Mouse (Mus musculus) stomach, postnatal 0 days (tissue): ENCODE measurements at regions not wholly inside any gene's neighbourhood (a gene's known extent, or its start where the extent isn't known, plus 50 kb on each side); places are given as distances from the start of the nearest gene placed in this dataset.
"Not testable (repeated sequence)": the region's sequence is repeated elsewhere in the genome, so short reads cannot be mapped to it uniquely, and the experiment has no call there.

Experiments
- CTCF ChIP-seq: IDR thresholded peaks from 2 replicates; pipeline ENCODE4 v1.5.1; 2016; ENCODE audit warnings: antibody characterized with exemption, low read depth, mild to moderate bottlenecking, moderate library complexity
- EP300 ChIP-seq: optimal IDR thresholded peaks from 2 replicates; pipeline ENCODE3; 2016; ENCODE audit warnings: antibody characterized with exemption

- TF ChIP-seq EP300, CTCF: not testable (repeated sequence)
Observed at GRCm38 (mm10) chr10:14846601-14847000, 128.6 kb upstream of the Gje1 start.
